Mouse (Mus musculus) neural tube, embryonic 12.5 days (tissue): ENCODE measurements at regions not wholly inside any gene's neighbourhood (a gene's known extent, or its start where the extent isn't known, plus 50 kb on each side); places are given as distances from the start of the nearest gene placed in this dataset.

Source experiments
- ATAC-seq: fragments of 200-750 bp; cut with Nextera tagmentation; 2 replicates; pipeline ENCODE4 v1.8.0; 2017; ENCODE audit warnings: low read depth, mild to moderate bottlenecking, moderate TSS enrichment, moderate library complexity; ENCODE audit not compliant: low FRiP score
- H3K27ac ChIP-seq: fragments of 300-500 bp; sonication (generic); 2 replicates; pipeline ENCODE4 v1.5.1; 2016
- H3K27me3 ChIP-seq: fragments of 300-500 bp; sonication (generic); replicated peaks from 2 replicates; pipeline ENCODE4 v1.6.1; 2016; ENCODE audit warnings: mild to moderate bottlenecking
- H3K36me3 ChIP-seq: fragments of 300-500 bp; sonication (generic); 2 replicates; pipeline ENCODE4 v1.6.1; 2016; ENCODE audit warnings: mild to moderate bottlenecking
- H3K4me1 ChIP-seq: fragments of 300-500 bp; sonication (generic); 2 replicates; pipeline ENCODE4 v1.6.1; 2016
- H3K4me2 ChIP-seq: fragments of 300-500 bp; sonication (generic); replicated peaks from 2 replicates; pipeline ENCODE4 v1.6.1; 2016; ENCODE audit warnings: mild to moderate bottlenecking
- H3K4me3 ChIP-seq: fragments of 300-500 bp; sonication (generic); 2 replicates; pipeline ENCODE4 v1.5.1; 2016
- H3K9ac ChIP-seq: fragments of 300-500 bp; sonication (generic); 2 replicates; pipeline ENCODE4 v1.6.1; 2016; ENCODE audit warnings: mild to moderate bottlenecking
- H3K9me3 ChIP-seq: fragments of 300-500 bp; sonication (generic); 2 replicates; pipeline ENCODE4 v1.6.1; 2016; ENCODE audit warnings: mild to moderate bottlenecking
- WGBS: fragments of 180-500 bp; shearing (Covaris S2); methylation state at CpG from one replicate; pipeline ENCODE4 v1.1.7; 2016; 5-methylcytosine and 5-hydroxymethylcytosine counted together

- no peak for ATAC-seq
- no peaks in the 10 kb centered on the region for H3K27me3 ChIP-seq
- no peaks in the 10 kb centered on the region for H3K36me3 ChIP-seq
- 83% methylated on average over 6 of the region's 6 CpGs for WGBS
- H3K4me1 ChIP-seq: no peaks in the 10 kb centered on the region
- H3K27ac ChIP-seq: no peak overlapping the region
- H3K9ac ChIP-seq: no peak overlapping the region
- no peaks in the 10 kb centered on the region for H3K9me3 ChIP-seq
- no peak overlapping the region for H3K4me3 ChIP-seq
- H3K4me2 ChIP-seq: no peak overlapping the region
Observed at GRCm38 (mm10) chr1:88592036-88592435, 82.2 kb upstream of the Glrp1 start.

- 82% methylated on average over 9 of the region's 9 CpGs for WGBS
- H3K9ac ChIP-seq: no peak overlapping the region
- no peak for ATAC-seq
- H3K9me3 ChIP-seq: no peaks in the 10 kb centered on the region
- H3K36me3 ChIP-seq: no peaks in the 10 kb centered on the region
- no peak overlapping the region for H3K27ac ChIP-seq
- H3K27me3 ChIP-seq: no peaks in the 10 kb centered on the region
- no peak overlapping the region for H3K4me2 ChIP-seq
- no peaks in the 10 kb centered on the region for H3K4me1 ChIP-seq
- no peak overlapping the region for H3K4me3 ChIP-seq
Observed at GRCm38 (mm10) chr1:88590802-88591380, 81.0 kb upstream of the Glrp1 start.

GRCm38 (mm10) chr1:88588747-88589146 is 78.9 kb upstream of the Glrp1 start:
- WGBS: 81% methylated on average over 1 of the region's 1 CpGs
- H3K9me3 ChIP-seq: no peaks in the 10 kb centered on the region
- H3K4me2 ChIP-seq: no peak overlapping the region
- H3K36me3 ChIP-seq: no peaks in the 10 kb centered on the region
- no peak for ATAC-seq
- no peak overlapping the region for H3K27ac ChIP-seq
- H3K9ac ChIP-seq: no peak overlapping the region
- no peaks in the 10 kb centered on the region for H3K27me3 ChIP-seq
- H3K4me1 ChIP-seq: no peaks in the 10 kb centered on the region
- no peak overlapping the region for H3K4me3 ChIP-seq

GRCm38 (mm10) chr1:88586823-88587820 is 77.3 kb upstream of the Glrp1 start:
- no peak overlapping the region for H3K4me2 ChIP-seq
- H3K27ac ChIP-seq: no peak overlapping the region
- no peak overlapping the region for H3K9ac ChIP-seq
- 86% methylated on average over 13 of the region's 13 CpGs for WGBS
- no peaks in the 10 kb centered on the region for H3K9me3 ChIP-seq
- H3K27me3 ChIP-seq: no peaks in the 10 kb centered on the region
- no peak for ATAC-seq
- no peak overlapping the region for H3K4me3 ChIP-seq
- H3K36me3 ChIP-seq: no peaks in the 10 kb centered on the region
- H3K4me1 ChIP-seq: no peaks in the 10 kb centered on the region

GRCm38 (mm10) chr1:88586128-88586527 is 76.3 kb upstream of the Glrp1 start:
- H3K27me3 ChIP-seq: no peaks in the 10 kb centered on the region
- no peak overlapping the region for H3K27ac ChIP-seq
- no peaks in the 10 kb centered on the region for H3K36me3 ChIP-seq
- H3K4me1 ChIP-seq: no peaks in the 10 kb centered on the region
- H3K9ac ChIP-seq: no peak overlapping the region
- H3K4me2 ChIP-seq: no peak overlapping the region
- H3K4me3 ChIP-seq: no peak overlapping the region
- no peak for ATAC-seq
- H3K9me3 ChIP-seq: no peaks in the 10 kb centered on the region
- WGBS: 81% methylated on average over 2 of the region's 2 CpGs

GRCm38 (mm10) chr1:88584515-88585033 is 74.7 kb upstream of the Glrp1 start:
- Histone ChIP-seq H3K9me3 (no peaks in the 10 kb centered on the region), H3K9ac (no peak overlapping the region), H3K27ac (no peak overlapping the region), H3K4me2 (no peak overlapping the region), H3K4me3 (no peak overlapping the region), H3K36me3 (no peaks in the 10 kb centered on the region), H3K27me3 (no peaks in the 10 kb centered on the region), H3K4me1 (no peaks in the 10 kb centered on the region)
- WGBS: 79% methylated on average over 5 of the region's 5 CpGs
- no peak for ATAC-seq

- no peak overlapping the region for H3K4me2 ChIP-seq
- H3K4me3 ChIP-seq: no peak overlapping the region
- no peaks in the 10 kb centered on the region for H3K36me3 ChIP-seq
- no peak for ATAC-seq
- no peak overlapping the region for H3K9ac ChIP-seq
- no peaks in the 10 kb centered on the region for H3K27me3 ChIP-seq
- no peaks in the 10 kb centered on the region for H3K4me1 ChIP-seq
- H3K9me3 ChIP-seq: no peaks in the 10 kb centered on the region
- H3K27ac ChIP-seq: no peak overlapping the region
Observed at GRCm38 (mm10) chr1:88578231-88578620, 68.4 kb upstream of the Glrp1 start.

GRCm38 (mm10) chr1:88577498-88578230 is 67.8 kb upstream of the Glrp1 start:
- Histone ChIP-seq H3K4me1 (no peaks in the 10 kb centered on the region), H3K27me3 (no peaks in the 10 kb centered on the region), H3K27ac (no peak overlapping the region), H3K36me3 (no peaks in the 10 kb centered on the region), H3K9ac (no peak overlapping the region), H3K9me3 (no peaks in the 10 kb centered on the region), H3K4me2 (no peak overlapping the region), H3K4me3 (no peak overlapping the region)
- ATAC-seq: no peak
- 43% methylated on average over 12 of the region's 12 CpGs for WGBS

- Histone ChIP-seq H3K27ac (no peak overlapping the region), H3K4me3 (no peak overlapping the region), H3K9me3 (no peaks in the 10 kb centered on the region), H3K4me2 (no peak overlapping the region), H3K4me1 (no peaks in the 10 kb centered on the region), H3K36me3 (no peaks in the 10 kb centered on the region), H3K9ac (no peak overlapping the region), H3K27me3 (no peaks in the 10 kb centered on the region)
- no peak for ATAC-seq
- WGBS: 82% methylated on average over 14 of the region's 14 CpGs
Observed at GRCm38 (mm10) chr1:88575917-88576669, 66.2 kb upstream of the Glrp1 start.

GRCm38 (mm10) chr1:88575291-88575690 is 65.4 kb upstream of the Glrp1 start:
- Histone ChIP-seq H3K9me3 (no peaks in the 10 kb centered on the region), H3K27ac (no peak overlapping the region), H3K4me2 (no peak overlapping the region), H3K4me1 (no peaks in the 10 kb centered on the region), H3K36me3 (no peaks in the 10 kb centered on the region), H3K27me3 (no peaks in the 10 kb centered on the region), H3K9ac (no peak overlapping the region), H3K4me3 (no peak overlapping the region)
- no peak for ATAC-seq
- WGBS: 68% methylated on average over 4 of the region's 4 CpGs

- H3K4me2 ChIP-seq: no peak overlapping the region
- 92% methylated on average over 13 of the region's 13 CpGs for WGBS
Observed at GRCm38 (mm10) chr1:88572161-88572560, 62.3 kb upstream of the Glrp1 start.

More at GRCm38 (mm10) chr1:88572161-88572560, 62.3 kb upstream of the Glrp1 start:
- Histone ChIP-seq H3K36me3 (no peaks in the 10 kb centered on the region), H3K27me3 (no peaks in the 10 kb centered on the region), H3K4me3 (no peak overlapping the region), H3K27ac (no peak overlapping the region), H3K9me3 (no peaks in the 10 kb centered on the region), H3K4me1 (no peaks in the 10 kb centered on the region), H3K9ac (no peak overlapping the region)
- ATAC-seq: no peak
